Mouse (Mus musculus) hindbrain, embryonic 10.5 days (tissue): ENCODE data around the gene Ckmt2. TPM values are rescaled to one million over a fixed set of nuclear protein-coding genes. Genes with fewer than 3 reads are reported as not detected.

Source experiments
- DNase-seq: peaks from one replicate; pipeline ENCODE4 v3.0.0-alpha.2; 2017; ENCODE audit warnings: low spot score
- H3K27ac ChIP-seq: fragments of 300-500 bp; sonication (generic); 2 replicates; pipeline ENCODE4 v1.5.1; 2016; ENCODE audit warnings: mild to moderate bottlenecking, moderate library complexity
- H3K27me3 ChIP-seq: fragments of 300-500 bp; sonication (generic); 2 replicates; pipeline ENCODE4 v1.6.1; 2016; ENCODE audit warnings: mild to moderate bottlenecking; ENCODE audit not compliant: poor library complexity, insufficient read depth, severe bottlenecking
- H3K36me3 ChIP-seq: fragments of 300-500 bp; sonication (generic); 2 replicates; pipeline ENCODE4 v1.6.1; 2016; ENCODE audit warnings: mild to moderate bottlenecking, moderate library complexity
- H3K4me1 ChIP-seq: fragments of 300-500 bp; sonication (generic); replicated peaks from 2 replicates; pipeline ENCODE4 v1.6.1; 2016; ENCODE audit warnings: mild to moderate bottlenecking
- H3K4me3 ChIP-seq: fragments of 300-500 bp; sonication (generic); 2 replicates; pipeline ENCODE4 v1.5.1; 2016; ENCODE audit warnings: mild to moderate bottlenecking, moderate library complexity
- H3K9me3 ChIP-seq: fragments of 300-500 bp; sonication (generic); 2 replicates; pipeline ENCODE4 v1.6.1; 2016; ENCODE audit warnings: mild to moderate bottlenecking, moderate library complexity
- WGBS: fragments of 180-500 bp; shearing (Covaris S2); methylation state at CpG from one replicate; pipeline ENCODE4 v1.1.7; 2016; 5-methylcytosine and 5-hydroxymethylcytosine counted together
- polyA plus RNA-seq: library from polyadenylated mRNA; unstranded; fragments of >200 nt; fragmentation: Nextera tagmentation; extraction: Ambion mirVana; gene quantifications from 2 replicates; pipeline ENCODE4 v1.2.1, GENCODE M21; 2016

Gene Ckmt2
- polyA plus RNA-seq = not detected in 2 replicates

DNA sequence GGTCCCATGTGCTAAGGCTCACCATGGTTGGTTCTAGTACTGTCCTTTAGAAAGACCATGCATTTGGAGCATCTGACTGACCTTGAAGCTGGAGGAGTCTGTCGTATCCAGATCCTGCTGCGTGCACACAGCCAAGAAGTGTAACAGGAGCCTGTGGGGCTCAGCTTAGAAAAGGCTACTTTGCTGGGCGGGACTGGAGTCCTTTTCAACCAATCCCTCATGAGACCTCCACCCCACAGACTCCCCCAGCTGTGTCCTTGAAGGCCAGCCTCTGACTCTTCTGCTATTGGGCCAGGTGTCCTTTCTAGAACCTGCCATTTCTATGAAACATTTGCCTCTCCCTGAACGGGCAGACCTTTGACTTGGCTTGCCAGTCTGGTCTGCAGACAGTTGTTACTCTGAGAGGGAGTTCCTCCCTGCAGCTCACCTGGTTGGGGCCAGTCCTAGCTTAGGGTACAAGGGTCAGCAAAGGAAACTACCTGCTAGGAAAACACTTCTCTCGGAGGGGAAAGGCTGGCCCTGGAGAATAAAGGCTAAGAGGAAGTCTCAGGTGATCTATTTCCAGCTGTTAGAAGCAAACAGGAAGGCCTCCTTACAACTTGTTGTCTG, at the start of gene Ckmt2:
Gene Ckmt2 (minus strand): TSS at position 145 of the 609 bp plus-strand sequence.
- no peak within 1 kb of the TSS for H3K4me3 ChIP-seq
- 75% methylated on average over 5 of the region's 5 CpGs for WGBS
- no peaks in the 10 kb centered on the region for H3K27me3 ChIP-seq
- H3K36me3 ChIP-seq = no peaks in the 10 kb centered on the region
- DNase-seq = no peak
- no peaks in the 10 kb centered on the region for H3K9me3 ChIP-seq
- H3K27ac ChIP-seq = no peak within 1 kb of the TSS
- H3K4me1 ChIP-seq = no peaks in the 10 kb centered on the region

DNA sequence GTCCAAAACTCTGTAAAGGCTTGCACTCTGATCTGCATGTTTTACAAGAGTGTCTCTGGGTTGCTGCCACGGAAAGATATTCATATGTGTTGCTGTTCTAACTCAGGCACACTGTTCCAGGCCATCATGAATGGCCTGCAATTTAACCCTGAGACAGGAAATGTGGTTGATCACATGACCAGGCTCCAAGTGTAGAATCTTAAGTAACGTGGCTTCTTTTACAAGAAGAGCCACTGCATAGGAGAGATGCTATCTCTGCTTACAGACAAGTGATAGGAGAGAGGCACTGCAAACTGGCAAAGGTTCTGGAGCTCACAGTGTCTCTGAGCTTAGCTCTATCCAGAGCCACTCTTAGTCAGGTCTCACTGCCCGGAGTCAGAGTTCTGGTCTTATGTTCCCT, 44.3 kb upstream of the Ckmt2 start:
- Histone ChIP-seq H3K27ac (no peak overlapping the region), H3K9me3 (no peaks in the 10 kb centered on the region), H3K27me3 (no peaks in the 10 kb centered on the region), H3K4me3 (no peak overlapping the region), H3K36me3 (no peaks in the 10 kb centered on the region), H3K4me1 (peaks cover 4% of the 10 kb centered on the region; the same call in 1 of the 2 replicates)
- WGBS = 75% methylated on average over 3 of the region's 3 CpGs
- DNase-seq = no peak

DNA sequence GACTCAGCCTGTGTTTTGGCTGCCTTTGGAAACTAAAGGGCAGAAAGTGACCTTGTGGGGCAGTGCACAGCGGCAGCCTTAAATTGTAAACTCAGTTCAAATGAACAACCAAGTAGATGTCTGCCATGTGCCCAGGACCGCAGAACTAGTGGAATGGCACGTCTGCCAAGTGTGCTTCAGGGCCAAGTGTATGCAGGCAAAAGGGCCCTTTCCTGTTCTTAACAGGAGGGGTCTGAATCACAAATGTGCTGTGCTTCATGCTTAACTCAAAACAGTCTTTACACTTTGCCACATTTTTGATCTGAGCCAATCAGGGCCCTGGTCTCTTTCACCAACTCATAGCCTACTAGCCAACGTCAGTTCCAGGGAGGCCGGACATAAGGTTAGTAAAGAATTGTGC, 42.1 kb upstream of the Ckmt2 start:
- WGBS = 85% methylated on average over 5 of the region's 5 CpGs

DNA sequence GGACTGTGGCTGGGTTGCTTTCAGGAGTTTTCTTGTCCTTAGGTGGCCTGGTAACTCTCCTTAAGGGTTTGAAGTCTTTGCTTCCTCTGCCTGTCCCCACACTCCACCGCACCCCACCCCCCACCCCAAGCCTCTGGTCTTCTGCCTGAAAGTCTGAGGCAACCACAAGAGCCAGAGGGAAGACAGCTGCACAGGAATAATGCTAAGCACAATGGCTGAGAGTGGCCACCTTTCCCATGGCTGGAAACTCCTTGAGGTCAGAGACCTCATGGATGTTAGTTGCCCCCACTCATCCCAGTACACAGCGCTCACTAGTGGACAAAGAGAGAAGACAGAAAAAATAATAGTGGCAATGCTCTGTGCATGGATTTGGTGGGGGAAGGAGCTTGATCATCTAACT, 41.1 kb upstream of the Ckmt2 start:
- H3K36me3 ChIP-seq = no peaks in the 10 kb centered on the region
- DNase-seq = no peak
- WGBS = 83% methylated on average over 2 of the region's 2 CpGs
- H3K27ac ChIP-seq = no peak overlapping the region
- peaks cover 13% of the 10 kb centered on the region for H3K4me1 ChIP-seq
- H3K9me3 ChIP-seq = no peaks in the 10 kb centered on the region
- no peaks in the 10 kb centered on the region for H3K27me3 ChIP-seq
- no peak overlapping the region for H3K4me3 ChIP-seq

More for the DNA sequence above, 42.1 kb upstream of the Ckmt2 start:
- peaks cover 13% of the 10 kb centered on the region for H3K4me1 ChIP-seq
- H3K36me3 ChIP-seq = no peaks in the 10 kb centered on the region
- no peak overlapping the region for H3K27ac ChIP-seq
- no peak for DNase-seq
- no peaks in the 10 kb centered on the region for H3K27me3 ChIP-seq
- H3K9me3 ChIP-seq = no peaks in the 10 kb centered on the region
- no peak overlapping the region for H3K4me3 ChIP-seq

DNA sequence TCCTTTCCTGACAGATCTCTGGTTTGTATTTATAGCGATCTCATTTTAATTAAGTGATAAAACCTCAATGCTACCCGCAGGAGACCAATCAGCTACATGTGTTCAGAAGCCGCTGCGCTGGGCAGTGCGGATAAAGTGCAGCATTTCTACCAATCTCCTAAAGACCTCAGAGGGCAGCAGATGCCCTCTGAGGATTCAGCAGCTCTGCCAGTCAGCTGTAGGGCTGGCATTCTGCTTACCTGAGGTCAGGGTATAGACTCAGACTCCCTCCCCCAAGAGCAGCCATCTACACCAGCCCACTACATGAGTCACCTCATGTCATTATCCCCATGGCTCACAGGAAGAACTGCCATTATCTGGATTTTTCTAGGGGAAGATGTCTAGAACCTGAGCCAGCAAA, 39.6 kb upstream of the Ckmt2 start:
- Histone ChIP-seq H3K36me3 (no peaks in the 10 kb centered on the region), H3K4me3 (no peak overlapping the region), H3K27ac (no peak overlapping the region), H3K27me3 (no peaks in the 10 kb centered on the region), H3K9me3 (no peaks in the 10 kb centered on the region), H3K4me1 (peaks cover 13% of the 10 kb centered on the region)
- no peak for DNase-seq
- WGBS = 90% methylated on average over 5 of the region's 5 CpGs

DNA sequence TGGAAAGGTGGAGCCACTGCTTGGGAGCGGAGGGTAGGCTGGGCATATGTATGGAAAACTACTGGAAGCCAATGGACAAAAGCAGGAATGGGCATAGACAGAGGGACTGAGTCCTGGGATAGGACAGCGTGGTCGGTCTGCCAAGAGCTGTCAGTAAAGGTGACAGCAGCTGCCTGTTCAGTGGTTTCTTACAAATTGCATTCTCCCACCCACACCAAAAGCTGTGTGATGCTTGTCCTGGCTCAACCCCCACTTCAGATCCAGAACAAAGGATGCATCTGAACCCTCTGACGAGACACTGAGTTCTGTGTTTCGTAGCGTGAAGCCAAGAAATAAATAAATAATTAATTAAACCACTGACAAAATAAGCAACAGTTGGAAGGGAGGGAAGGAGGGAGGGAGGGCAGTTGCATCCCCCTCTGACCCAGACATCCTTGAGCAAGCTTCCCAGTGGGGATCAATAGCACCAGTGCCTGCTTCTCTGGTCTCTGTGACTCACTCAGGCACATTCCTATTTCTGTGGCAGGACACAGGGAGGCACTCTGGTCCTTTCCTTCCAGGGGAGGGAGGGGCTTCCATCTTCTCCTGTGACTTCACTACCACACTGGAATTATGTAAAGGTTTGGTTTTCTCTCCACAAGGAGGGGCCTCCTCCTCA, 39.0 kb upstream of the Ckmt2 start:
- Histone ChIP-seq H3K36me3 (no peaks in the 10 kb centered on the region), H3K4me3 (no peak overlapping the region), H3K9me3 (no peaks in the 10 kb centered on the region), H3K4me1 (peaks cover 13% of the 10 kb centered on the region), H3K27me3 (no peaks in the 10 kb centered on the region), H3K27ac (peak overlapping the region; percentile 23; the same call in 1 of the 2 replicates)
- peak; percentile 6 for DNase-seq
- 53% methylated on average over 6 of the region's 6 CpGs for WGBS

DNA sequence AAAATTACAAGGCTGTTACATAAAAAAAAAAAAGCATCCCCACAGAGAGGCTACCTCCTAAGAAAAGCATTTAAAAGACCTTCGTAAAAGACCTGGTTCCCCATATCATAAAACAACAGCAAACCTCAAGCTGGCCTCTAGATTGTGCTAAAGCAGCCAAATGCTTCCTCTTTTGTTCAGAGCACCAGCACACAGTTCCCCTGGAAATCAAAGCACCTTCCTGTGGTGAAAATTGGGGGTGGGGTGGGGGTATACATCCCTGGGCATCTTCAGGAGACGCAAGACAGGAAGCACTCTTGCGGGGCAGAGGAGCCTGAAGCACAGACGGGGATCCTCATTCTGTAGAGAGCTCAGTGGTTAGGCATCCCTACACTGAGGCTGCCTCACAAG, 38.5 kb upstream of the Ckmt2 start:
- Histone ChIP-seq H3K4me3 (no peak overlapping the region), H3K27ac (peak overlapping the region; percentile 23; the same call in 1 of the 2 replicates), H3K4me1 (peaks cover 13% of the 10 kb centered on the region), H3K9me3 (no peaks in the 10 kb centered on the region), H3K27me3 (no peaks in the 10 kb centered on the region), H3K36me3 (no peaks in the 10 kb centered on the region)
- 38% methylated on average over 4 of the region's 4 CpGs for WGBS
- DNase-seq = peak; percentile 10

DNA sequence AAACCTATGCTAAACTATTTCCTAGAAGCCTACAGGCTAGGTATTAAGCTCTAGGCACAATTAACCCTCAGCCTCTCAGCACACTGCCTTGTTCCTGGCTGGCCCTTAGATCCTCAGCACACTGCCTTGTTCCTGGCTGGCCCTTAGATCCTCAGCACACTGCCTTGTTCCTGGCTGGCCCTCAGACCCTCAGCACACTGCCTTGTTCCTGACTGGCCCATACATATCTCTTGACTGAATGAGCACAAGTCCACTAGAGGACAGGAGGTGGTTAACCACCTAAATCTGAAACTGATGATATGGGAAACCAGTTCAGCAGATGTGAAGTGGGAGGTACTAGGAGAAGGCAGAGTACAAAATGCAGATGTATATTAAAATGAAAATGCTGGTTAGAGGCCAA, 35.0 kb upstream of the Ckmt2 start:
- no peak overlapping the region for H3K4me3 ChIP-seq
- peaks cover 13% of the 10 kb centered on the region for H3K4me1 ChIP-seq
- H3K27ac ChIP-seq = no peak overlapping the region
- H3K36me3 ChIP-seq = no peaks in the 10 kb centered on the region
- H3K9me3 ChIP-seq = no peaks in the 10 kb centered on the region
- H3K27me3 ChIP-seq = no peaks in the 10 kb centered on the region
- no peak for DNase-seq

DNA sequence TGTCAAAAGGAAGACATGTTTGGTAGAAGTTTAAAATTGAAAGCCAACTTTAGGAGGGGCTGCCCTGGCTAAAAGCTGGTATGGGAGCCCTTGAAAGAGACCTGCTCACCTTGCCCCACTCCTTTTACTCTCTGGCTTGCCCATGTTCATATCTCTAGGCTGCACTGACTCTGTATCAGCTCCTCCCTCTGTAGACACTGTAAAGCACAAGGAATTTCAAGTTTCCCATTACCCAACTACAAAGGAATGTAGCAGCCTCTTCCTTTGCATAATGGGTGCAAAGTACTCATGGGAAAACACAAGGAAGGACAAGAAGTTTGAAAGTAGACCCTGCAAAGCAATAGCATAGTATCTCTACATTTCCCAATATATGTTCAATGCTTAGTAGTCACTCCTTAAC, 34.5 kb upstream of the Ckmt2 start:
- H3K4me3 ChIP-seq = no peak overlapping the region

DNA sequence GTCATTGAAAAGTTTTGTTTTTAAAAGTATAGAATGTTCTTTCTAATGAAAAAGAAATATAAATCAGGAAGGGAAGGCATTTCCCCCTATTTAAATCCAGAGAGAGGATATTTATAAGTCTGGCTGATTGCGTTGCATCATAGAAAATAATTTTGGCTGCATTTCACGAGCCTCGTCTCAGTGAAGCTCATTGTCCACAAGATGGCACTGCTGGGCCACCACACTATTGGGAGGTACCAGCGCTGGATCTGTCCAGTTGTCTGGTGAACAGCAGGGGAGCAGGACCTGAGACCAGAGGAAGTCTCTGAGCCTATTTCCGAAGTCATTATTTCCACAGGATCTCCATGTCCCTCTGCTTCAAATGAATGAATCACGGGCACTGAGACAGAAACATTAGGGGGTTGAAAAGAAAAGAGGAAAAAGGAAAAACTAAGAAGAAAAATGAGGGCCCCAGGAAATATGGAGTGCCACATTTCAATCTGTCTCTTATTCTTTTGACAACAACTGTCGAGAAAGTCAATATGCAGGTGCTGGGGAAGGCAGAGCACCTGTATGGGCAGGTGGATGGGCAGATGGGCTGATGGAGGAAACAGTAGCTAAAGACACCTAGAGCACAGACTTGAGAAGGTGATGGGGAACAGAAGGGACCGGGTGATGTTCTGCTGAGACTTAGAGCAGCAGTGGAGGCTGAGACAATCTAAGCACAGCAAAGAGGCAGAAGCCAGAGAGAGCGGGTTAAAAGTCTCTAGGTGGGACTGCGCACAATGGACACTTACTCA, 31.7 kb upstream of the Ckmt2 start:
- H3K4me3 ChIP-seq = no peak overlapping the region
- H3K27ac ChIP-seq = no peak overlapping the region
- 47% methylated on average over 10 of the region's 10 CpGs for WGBS
- no peaks in the 10 kb centered on the region for H3K27me3 ChIP-seq
- DNase-seq = peak; percentile 79
- no peaks in the 10 kb centered on the region for H3K36me3 ChIP-seq
- no peaks in the 10 kb centered on the region for H3K9me3 ChIP-seq
- no peaks in the 10 kb centered on the region for H3K4me1 ChIP-seq

More for the DNA sequence above, 34.5 kb upstream of the Ckmt2 start:
- no peaks in the 10 kb centered on the region for H3K36me3 ChIP-seq
- H3K27ac ChIP-seq = no peak overlapping the region
- peaks cover 11% of the 10 kb centered on the region for H3K4me1 ChIP-seq
- H3K27me3 ChIP-seq = no peaks in the 10 kb centered on the region
- no peak for DNase-seq
- H3K9me3 ChIP-seq = no peaks in the 10 kb centered on the region

DNA sequence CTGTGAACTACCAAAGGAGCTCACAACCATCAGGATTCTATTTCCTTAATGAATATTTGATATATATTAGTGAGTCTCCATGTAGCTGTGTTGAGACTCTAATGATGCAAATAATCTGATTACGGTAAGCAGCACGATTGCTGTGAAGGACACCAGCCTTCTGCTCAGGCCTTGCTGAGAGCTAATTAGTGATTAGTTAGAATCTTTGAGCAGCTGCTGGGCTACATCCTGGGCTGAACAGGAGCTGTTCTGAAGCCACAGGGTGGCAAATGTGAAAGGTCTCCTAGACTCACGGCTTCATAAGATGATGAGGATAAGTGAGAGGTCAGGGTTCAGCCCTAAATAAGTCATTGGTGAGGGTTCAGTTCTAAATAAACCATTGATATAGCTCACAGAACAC, 29.7 kb upstream of the Ckmt2 start:
- H3K9me3 ChIP-seq = no peaks in the 10 kb centered on the region
- no peak overlapping the region for H3K27ac ChIP-seq
- H3K4me3 ChIP-seq = no peak overlapping the region
- H3K36me3 ChIP-seq = no peaks in the 10 kb centered on the region
- H3K27me3 ChIP-seq = no peaks in the 10 kb centered on the region
- H3K4me1 ChIP-seq = no peaks in the 10 kb centered on the region
- DNase-seq = no peak
- 79% methylated on average over 3 of the region's 3 CpGs for WGBS

DNA sequence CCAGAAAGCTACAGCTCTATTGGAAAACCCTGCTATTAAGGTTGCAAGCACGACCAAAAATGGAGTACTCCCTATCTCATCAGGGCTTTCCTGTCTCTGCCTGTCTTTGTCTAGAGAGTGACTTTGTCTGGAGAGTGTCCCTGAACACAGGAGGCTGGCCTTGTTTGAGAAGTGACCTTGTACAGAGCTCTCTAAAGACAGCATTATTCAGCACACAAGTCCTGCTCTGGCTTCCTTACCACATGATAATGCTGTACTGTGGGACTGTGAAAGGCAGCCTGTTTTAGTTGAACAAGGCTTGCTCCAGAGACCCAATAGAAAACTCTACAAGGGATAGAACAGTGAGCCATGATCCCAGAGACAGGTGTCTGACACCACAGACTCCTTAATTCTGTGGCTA, 19.8 kb upstream of the Ckmt2 start:
- Histone ChIP-seq H3K27ac (no peak overlapping the region), H3K27me3 (no peaks in the 10 kb centered on the region), H3K4me3 (no peak overlapping the region), H3K4me1 (no peaks in the 10 kb centered on the region), H3K36me3 (no peaks in the 10 kb centered on the region), H3K9me3 (no peaks in the 10 kb centered on the region)
- 66% methylated on average over 1 of the region's 1 CpGs for WGBS
- DNase-seq = no peak

DNA sequence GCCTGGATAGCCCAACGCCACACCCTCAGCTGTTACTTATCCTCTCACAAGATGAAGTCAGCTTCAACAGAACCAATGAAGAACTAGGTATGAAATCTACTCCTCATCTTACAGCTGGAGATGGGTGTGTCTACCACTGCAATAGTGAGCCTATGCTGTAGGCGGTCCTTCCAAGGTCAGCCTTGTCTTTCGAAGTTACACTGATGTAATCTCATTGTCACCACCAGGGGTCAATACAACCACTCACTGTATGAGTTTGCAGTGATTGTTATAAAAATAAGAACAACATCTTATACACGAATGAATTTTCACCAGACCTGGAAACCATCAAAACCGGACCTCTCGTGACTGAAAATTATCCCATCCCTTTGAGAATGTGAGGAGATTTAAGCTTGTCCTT, 16.4 kb upstream of the Ckmt2 start:
- 82% methylated on average over 6 of the region's 6 CpGs for WGBS
- H3K27me3 ChIP-seq = no peaks in the 10 kb centered on the region
- no peaks in the 10 kb centered on the region for H3K9me3 ChIP-seq

More for the DNA sequence above, 16.4 kb upstream of the Ckmt2 start:
- Histone ChIP-seq H3K27ac (no peak overlapping the region), H3K4me3 (no peak overlapping the region), H3K36me3 (no peaks in the 10 kb centered on the region), H3K4me1 (no peaks in the 10 kb centered on the region)
- DNase-seq = no peak
